Mouse (Mus musculus) spleen, postnatal 4 days (tissue): ENCODE measurements around the gene Myo1d.

Experiments
- DNase-seq, 2 experiments: peaks; one replicate each; pipeline ENCODE4 v3.0.0; 2022; ENCODE audit warnings: low spot score in 2 of 2

The Myo1d gene

DNA sequence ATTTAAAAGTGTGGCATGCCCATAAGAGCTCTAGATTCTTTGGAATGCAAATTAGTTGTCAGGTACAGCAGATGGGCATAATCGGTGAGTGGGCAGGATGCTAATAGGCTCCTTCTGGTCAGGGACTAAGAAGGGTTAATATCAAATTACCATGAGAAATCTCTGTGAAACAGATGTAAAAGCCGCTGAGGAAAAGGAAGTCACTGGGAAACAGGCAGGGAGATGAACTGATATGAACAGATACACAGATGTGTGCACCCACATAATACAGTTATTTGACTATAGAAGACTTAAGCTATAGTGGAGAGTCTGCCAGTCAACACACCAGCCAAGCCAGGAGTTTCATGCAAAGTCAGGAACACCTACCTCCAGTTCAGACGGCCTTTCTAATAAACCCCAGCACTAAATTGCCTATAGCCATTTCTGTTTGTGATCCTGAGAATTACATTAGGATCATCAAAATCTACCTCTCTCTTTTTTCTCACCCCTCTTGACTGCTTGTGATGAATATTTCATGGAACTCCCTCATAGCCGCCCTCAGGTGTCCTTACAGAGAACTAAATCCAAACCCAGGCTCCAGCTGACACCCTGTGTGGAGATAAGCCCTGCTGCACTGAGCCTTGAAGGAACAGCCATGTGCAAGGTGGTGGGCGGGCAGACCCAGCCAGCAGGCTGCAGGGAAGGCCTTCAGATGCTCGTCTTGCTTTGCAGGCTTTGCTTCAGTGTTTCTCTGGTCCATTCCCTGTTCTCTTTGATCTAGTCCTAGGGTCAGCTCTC lies 164.7 kb downstream of the Myo1d start:
- DNase-seq = no peak

DNA sequence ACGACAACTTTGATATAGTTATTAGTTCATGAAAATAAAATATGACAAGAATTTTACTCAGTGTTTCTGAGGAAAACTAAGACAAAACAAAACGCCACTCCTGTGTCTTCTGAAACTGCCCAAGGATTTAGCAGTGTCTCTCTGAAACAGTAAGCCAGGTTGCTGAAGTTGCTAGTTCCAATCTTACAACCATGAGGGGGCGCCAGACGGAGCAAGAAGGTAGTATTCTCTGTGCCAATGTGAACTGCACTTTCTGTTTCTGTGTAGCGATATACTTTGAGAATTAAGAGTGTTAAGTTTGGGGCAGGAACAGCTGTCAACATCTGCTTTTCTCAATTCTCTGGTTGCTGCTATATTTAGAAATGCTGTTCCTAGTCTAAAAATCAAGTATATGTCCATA lies 165.4 kb downstream of the Myo1d start:
- peak; percentile 29 to 66 for DNase-seq

DNA sequence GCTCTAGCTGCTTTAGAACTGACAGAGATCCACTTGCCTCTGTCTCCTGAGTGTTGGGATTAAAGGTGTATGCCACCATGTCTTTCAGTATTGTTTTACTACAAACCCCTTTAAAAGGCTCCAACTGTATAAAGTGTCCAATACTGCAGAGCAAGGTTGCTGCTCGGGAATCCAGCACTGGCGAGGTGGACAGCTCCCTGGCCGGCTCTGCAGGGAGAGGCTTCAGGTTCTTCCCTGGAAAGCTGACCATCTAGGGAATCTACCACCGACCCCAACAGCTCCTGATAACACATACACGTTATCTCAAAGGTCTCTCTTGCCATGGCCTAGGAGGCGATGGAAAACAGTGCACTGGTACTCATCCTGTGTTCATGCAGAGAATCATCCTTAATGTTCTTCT lies 166.3 kb downstream of the Myo1d start:
- no peak for DNase-seq

DNA sequence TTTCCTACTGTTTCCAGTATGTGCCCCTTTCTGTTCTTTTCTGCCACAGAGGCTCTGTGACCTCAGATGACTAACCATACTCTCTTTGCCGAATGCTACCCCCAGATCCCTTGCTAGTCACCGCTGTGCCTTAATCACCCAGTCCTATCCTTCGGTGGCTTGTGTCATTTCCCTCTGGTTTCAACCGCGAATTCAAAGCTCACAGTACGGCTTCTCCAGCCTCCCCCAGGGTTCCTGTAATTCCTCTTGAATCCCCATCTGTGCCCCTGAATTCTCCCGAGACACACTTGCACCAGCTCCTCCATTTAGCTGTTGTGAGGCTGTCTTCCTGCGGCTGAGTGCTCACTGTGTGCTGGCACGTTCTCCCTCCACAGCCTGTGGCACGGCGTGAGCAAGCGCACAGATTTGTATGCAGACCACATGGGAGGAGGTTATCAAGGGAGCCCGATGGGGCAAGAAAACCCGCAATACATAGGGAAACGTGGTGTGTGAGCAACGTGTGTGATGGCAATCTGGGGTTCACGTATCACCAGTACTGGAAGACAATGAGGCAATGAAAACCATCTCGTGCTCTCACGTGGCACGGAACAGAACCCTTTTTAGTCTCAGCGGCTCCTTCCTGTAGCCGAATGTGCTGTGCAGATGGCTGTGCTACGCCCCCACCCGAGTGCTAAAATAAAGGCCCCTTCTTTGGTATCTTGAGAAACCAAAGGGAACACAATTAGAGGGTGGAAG lies 177.0 kb downstream of the Myo1d start:
- no peak for DNase-seq

DNA sequence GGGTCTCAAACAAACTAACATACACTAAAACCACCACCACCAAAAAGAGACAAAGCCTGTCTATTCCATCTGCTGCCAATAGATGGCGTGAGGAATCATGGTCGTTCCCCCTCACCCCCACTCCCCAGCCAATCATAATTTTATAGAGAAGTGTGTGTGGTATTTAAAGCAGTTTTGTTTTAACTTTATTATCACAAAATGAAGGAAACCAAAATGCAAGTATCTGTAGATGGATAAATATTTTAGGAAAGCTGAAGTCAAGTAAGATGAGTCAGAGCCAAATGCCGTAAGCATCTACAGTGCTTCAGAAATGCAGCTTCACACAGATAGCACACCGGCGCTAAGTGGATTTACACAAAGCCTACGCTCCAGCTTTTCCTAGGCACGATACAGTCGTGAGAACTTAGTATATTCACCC lies 177.8 kb downstream of the Myo1d start:
- no peak for DNase-seq

DNA sequence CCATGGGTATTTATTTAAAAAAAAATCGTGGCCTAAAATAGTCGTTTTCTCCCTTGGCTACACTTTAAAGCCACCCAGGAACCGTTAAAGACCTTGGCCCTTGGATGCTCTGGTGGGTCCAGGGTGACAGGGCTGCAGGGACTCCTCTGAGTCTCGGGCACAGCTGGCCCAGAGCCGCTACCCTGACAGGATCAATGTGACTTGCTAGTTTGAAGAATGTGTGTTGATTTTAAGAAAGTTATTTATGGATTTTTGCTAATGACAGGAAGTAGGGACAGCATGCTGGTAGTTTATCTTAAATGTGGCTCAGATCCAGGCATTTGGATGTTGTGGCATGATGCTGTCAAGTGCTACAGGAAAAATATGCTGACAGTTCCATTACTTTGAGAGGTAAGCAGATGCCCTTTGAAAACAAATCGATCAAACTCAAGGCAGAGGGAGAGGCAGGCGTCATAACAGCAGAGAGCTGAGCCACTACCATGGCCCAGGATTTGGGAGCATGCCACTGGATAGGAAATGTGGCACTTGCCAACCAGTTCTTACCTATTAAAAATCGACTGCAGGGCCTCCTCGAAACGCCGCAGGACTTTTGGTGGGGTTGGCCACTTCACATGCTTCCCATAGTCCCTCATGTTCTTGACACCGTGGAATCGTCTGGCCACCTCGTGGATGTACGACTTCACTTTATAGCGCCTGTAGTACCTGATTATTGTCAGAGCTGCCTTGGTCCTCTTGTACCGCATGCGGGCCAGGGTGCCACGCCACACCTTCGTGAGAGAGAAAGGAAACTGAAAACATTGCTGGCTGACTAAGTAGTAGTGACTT lies 178.6 kb downstream of the Myo1d start:
- DNase-seq = no peak

DNA sequence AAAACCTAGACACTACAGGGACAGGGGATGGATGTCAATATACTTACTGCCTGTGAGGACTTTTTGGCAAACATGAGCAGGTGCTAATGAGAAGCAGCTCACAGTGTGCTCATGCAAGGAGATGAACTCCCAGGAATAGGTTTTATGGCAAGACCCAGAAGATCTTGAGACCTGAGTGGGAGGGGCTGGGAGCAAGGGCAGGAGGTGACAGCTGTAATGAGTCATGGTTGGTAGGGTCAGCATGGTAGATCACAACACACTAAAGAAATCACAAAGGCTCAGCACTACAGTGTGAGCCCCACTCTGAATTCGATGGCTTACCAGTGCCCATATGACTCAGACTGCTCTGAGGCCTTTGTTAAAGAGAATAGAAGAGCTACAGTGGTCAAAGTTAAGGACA lies 184.3 kb downstream of the Myo1d start:
- no peak for DNase-seq

DNA sequence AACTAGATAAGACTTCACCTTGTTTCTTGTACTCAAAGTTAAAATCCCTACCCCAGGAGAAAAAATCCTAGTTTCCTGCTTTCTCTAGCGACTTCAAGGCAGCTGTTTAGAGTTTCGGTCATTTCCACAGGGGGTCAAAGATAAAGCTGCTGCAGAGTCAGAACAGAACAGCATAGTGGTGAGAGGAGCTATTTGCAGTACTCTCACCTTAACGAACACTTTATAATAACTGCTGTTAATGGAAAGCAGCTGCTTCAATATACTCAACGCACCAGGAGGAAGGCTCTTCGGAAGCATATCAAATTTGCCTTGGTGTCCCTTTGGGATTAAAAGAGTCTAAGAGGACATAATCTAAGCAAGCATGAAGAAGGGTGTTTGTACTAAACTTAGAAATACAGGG lies 190.4 kb downstream of the Myo1d start:
- no peak for DNase-seq

DNA sequence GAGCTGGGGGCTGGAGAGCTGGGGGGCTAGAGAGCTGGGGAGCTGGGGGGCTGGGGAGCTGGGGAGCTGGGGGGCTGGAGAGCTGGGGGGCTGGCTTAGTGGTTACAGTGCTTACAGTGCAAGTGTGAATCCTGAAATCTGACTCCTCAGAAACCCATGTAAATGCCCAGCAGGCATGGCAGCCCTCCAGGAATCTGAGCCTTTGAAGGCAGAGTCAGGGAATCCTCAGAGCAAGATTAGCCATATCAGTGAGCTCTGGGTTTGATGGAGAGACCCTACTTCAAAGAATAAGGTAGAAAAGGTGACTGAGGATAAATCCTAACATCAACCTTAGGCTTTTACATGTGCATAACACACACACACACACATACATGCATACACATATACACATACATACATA lies 194.1 kb downstream of the Myo1d start:
- DNase-seq = no peak

DNA sequence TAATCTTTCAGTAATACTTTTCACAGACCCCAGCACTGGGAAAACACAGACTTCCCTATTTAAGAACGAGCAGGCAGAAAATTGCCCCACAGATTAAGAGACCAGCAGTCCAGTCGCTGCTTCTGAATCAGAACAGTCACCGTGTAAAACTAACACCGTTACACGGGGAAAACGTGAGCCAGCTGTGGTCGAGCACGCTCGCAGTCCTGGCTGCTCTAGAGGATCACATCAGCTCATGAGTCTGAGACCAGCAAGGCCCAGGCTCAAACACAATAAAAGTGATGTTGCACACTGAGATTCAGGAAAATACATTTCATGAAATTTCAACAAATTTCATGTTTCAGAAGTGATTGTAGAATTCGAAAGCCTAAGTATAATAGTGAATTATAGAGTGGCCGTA lies 194.6 kb downstream of the Myo1d start:
- no peak for DNase-seq

DNA sequence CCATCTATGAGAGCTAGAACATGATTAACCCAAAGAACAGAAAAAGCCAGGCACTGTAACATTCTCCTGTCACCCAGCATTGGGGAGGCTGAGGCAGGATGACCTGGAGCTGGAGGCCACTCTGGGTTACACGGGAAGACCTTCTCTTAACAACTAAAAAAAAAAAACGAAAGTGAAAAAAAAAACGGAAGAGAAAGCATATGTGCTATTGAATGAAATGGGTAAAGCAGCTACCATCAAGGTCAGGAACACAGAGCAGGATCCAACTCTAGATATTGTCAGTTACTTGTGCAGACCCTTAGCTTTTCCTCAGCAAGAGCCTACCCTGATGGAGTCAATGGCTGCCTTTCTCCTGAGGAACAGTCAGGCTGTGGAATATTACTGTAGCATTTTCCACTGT lies 199.3 kb downstream of the Myo1d start:
- no peak for DNase-seq

DNA sequence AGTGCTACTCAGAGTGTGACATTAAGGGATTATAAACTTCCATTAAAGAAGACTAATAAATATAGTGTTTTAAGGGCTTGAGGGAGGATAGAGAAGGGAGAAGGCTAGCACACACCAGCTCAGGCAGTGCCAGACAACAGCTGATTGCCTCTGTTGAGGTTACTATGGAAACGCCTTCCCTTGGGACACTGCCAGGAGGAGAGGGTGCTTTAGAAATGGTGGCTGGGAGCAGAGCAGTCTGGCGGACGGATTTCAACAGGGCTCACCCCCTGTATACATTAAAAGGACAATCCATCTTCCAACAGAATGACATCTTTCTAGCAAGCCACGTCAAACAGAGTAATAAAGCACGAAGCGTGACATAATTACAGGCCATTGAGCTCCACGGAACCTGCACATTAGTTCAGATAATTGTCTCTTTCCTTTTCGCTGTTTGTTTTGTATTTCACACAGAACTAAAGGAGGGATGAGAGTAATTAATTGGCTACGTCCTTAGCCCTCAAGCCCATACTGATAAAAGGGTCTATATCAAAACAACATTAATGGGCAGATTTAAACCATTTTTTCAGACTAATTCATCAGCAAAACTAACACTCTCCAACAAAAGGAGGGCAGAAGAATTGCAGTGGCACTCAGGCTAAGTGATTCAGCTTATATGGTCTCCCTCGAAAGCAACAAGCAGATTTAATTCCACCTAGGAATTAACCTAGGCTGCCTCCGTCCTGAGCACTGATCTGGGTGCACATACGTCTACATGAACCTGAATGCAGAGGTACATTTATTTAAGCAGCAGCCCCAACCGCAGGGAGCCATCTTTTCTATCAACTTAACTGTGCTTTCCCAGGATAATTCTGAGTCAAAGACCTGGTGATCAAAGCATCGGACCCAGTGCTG lies 201.8 kb downstream of the Myo1d start:
- DNase-seq = no peak

DNA sequence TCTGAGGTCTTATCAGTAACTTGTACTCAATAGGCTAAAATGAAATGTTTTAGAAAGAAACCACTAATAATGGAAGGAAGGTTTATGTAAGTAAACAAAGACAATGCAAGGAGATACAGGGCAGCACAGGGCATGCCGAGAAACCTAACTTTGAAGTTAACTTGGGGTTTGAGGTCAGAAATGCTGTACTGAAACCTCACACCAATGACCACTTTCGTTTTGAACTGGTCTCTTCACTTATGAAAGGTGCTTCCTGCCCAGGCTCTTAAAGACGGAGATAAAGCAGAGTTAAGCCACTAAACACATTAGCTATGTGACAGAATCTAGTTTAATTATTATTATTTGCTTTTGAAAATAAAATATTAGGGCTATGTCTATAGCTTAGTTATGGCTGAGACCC lies 204.0 kb downstream of the Myo1d start:
- DNase-seq = no peak

DNA sequence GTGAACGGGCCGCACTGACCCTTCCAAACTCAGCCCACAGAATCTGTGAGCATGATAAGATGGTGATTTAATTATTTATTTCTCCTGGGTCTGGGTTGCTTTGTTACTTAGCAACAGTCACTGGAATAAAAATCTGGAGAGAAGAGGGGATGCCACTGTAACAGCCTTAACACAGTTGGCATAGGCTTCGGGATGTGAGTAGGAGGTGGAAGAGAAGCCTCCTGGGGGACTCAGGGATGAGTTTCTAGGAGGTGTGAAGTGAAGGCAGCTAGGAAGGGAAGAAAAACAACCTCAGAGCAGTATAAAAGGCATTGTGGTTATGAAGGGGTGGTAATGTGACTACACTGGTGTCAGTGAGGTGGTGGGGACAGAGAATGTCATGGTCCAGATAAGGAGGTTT lies 213.5 kb downstream of the Myo1d start:
- no peak for DNase-seq

DNA sequence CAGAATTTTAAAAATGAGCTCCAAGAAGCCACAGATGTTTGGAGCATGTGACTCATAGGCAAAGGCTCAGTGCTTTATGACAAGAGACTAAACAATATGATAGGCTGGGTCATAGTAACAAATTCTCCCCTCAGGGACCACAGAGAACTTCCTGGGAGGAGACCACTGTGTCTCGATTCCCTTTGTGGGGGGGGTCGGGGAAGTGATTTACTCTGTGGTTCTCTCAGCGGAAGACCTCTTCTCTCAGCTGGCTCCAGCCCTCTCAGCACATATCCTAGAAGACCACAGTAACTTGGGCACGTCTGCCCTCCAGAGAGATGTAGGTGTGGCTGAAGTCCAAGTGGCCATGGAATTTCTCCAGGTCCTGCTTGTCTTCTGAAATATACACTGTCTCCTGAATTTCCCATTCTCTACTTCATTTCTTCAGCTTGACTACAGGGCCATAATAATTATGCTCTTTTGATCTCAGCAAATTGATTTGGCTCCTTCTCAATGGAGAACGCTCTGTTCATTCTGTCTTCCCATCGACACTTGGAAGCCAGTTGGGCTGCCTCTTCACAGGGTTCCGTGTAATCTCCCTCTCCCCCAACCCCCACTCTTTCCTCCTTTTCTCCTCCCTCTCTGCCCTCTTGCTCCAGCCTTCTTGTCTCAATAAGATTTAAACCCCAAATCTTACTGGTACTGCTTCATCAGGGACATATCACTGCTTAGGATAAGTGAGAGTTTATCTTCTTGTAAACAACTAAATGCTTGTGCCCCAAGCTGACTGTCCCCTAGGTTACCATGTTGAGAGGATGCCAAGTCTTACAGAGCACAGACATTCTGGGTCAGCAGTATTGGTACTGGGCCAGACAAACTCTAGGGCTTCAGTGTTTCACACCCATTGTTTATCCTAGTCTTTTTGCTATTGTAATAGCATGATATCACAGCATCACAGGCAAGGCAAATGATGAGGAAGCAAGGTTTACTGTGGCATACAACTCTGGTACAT lies 214.6 kb downstream of the Myo1d start:
- DNase-seq = no peak

DNA sequence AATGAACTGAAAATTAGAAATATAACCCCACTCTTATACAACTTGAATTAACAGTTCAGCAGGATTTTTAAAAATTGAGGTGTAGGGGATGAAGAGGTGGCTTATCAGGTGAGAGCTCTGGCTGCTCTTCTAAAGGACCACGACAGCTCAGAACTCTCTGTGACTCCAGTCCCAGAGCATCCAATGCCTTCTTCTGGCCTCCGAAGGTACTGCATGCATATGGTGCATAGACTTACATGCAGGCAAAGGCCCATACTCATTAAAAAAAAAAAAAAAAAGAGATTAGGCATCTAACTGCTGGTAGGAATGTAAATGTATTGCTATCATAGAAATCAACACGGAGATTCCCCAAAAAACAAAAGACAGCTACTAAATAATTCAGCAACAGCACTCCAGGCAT lies 217.3 kb downstream of the Myo1d start:
- DNase-seq = peak; percentile 55 to 69

DNA sequence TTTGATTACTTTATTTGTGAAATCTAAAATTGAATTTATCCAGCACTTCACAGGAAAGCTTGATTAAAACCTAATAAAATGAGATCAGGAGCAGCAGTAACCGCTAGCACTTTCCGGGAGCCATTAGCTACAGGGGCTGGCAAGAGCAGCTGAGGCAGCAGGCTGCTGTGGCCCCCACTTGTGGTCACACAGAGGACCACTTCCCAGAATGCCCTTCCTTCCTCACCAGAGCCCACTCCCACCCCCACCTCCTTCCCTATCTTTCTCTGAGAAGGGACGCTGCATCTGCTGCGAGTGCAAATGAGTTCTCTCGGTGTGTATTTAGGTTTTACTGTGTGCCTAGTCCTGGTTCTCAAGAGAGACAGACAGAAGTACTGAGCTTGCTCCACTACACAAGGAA lies 219.1 kb downstream of the Myo1d start:
- no peak for DNase-seq

DNA sequence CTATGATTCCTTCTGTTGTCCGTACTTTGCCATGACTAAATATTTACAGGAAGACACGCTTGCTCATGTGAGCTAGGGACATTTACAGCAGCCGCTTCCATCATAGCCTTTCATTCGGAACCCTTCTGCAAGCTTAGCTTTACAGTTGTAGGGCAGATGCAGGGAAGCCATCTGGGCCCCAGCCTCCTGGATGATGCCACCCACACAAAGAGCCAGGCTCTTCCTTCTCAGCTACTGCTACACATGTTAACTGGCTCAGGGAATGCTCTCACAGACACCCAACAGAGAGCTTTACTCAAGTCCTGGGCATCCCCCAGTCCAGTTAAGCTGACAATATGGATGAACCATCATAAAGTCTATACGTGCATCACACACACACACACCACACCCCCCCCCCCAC lies 224.4 kb downstream of the Myo1d start:
- DNase-seq = no peak

DNA sequence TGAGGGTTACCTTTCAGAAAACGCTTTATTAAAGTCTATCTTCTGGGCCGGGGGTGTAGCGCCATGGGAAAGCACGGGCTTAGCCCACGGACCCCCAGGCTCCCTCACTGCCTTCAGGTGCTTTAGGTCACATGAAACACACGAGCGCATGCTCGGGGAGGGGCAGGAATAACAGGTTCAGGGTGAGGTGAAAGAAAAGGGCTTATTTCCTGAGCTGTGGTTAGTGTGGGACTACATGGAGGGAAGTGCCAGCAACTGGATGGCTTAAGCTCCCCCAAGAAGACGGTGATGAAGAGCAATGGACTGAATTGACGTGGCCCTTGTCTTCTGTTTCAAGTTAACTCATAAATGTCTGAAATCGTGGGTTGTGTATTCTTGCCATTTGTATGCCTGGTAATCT lies 226.8 kb downstream of the Myo1d start:
- no peak for DNase-seq

DNA sequence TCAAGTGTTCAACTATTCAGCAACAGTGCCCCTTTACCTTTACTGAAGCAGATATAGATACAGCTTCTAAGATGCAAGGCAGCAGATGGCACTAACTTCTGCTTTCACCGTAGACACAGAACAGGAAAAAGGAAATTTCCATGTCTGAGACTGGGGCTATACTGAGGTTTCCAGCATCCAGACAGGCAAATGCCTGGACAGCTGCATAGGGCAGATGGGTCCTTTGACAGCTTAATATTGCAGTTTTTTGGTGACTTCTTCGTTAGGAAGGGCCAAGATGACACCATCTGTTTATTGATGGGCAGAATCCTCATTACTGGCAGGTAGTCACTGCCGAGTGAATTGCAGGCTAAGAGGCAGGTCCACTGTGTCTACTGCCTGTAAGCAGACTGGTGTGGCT lies 228.2 kb downstream of the Myo1d start:
- no peak for DNase-seq
